Mouse (Mus musculus) regulatory T cell (primary cell): ENCODE data around the gene Surf2.

Experiments used
- in situ Hi-C: fragments of 300-600 bp; cut with MboI, MseI; formaldehyde crosslinking; loops from one replicate; pipeline ENCODE4 v1.15.1; 2025; ENCODE audit warnings: high pct_unique_total_duplicates

Gene Surf2

GRCm38 (mm10) chr2:26956811-26957487 is 40.8 kb downstream of the Surf2 start:
- in situ Hi-C loops = no loop called here

GRCm38 (mm10) chr2:26957488-26957859 is 41.3 kb downstream of the Surf2 start:
- in situ Hi-C loops = no loop called here

GRCm38 (mm10) chr2:26960756-26961155 is 44.6 kb downstream of the Surf2 start:
- in situ Hi-C loops = no loop called here

GRCm38 (mm10) chr2:26963923-26964723 is 48.0 kb downstream of the Surf2 start, which contains the start of gene Rexo4:
Gene Rexo4, minus strand, starts transcription at chr2:26964386.
- in situ Hi-C loops = no loop called here

- in situ Hi-C loops = no loop called here
These were observed 48.7 kb downstream of the Surf2 start for GRCm38 (mm10) chr2:26964724-26965370.

- in situ Hi-C loops = no loop called here
These were observed 51.1 kb downstream of the Surf2 start for GRCm38 (mm10) chr2:26967262-26967661.
